Mouse (Mus musculus): ENCODE results near the gene Cdc5l. TPM values are rescaled to one million over a fixed set of nuclear protein-coding genes. Genes with fewer than 3 reads are reported as not detected.
"Not testable (repeated sequence)": the region's sequence is repeated elsewhere in the genome, so short reads cannot be mapped to it uniquely, and the experiment has no call there.

Gene Cdc5l
- total and polyA plus RNA-seq, 3 experiments: 7.5 to 109 (median 78.5) TPM

DNA sequence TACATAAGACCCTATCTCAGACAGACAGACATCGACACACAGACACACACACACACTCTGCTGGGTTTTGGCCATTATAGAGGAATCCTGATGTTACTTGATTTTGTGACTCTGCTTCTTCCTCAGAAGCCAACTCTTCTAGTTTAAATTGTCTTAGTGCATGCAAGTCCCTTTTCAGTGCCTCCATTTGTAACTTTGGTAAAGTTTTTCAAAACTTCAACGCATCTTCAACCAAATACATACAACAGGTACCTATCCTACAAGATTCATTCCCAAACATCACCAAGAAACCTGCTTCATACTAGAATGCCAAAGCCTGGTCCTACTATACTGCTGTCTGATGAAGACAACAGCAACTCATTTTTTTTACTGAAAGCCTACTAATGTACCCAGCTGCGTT lies 1.5 kb downstream of the Cdc5l start:
- peaks cover 31% of the 10 kb centered on the region for H3K4me1 ChIP-seq (ENCODE audit: insufficient read depth, low read depth, low read length)
- peaks cover 16% of the 10 kb centered on the region for H3K36me3 ChIP-seq (replicated peaks)
- H3K4me3 ChIP-seq (ENCODE audit: low read depth, low read length): peak overlapping the region; percentile 95
- H3K9me3 ChIP-seq (replicated peaks): no peaks in the 10 kb centered on the region
- H3K27me3 ChIP-seq (ENCODE audit: insufficient read depth, low read length): no peaks in the 10 kb centered on the region
- DNase-seq (ENCODE audit: low spot score) (no peak), ATAC-seq (ENCODE audit: extremely low read depth, insufficient number of reproducible peaks, low FRiP score, poor library complexity, severe bottlenecking) (no peak)
- TF ChIP-seq GATA2 (IDR thresholded peaks at IDR 0.05; ENCODE audit: borderline replicate concordance, low read depth, low read length): no peak
- no peak for TF ChIP-seq POLR2AphosphoS5 (IDR thresholded peaks at IDR 0.05; ENCODE audit: insufficient replicate concordance, low read depth, low read length)
- no peak for TF ChIP-seq GATA1 (IDR thresholded peaks at IDR 0.05; ENCODE audit: borderline replicate concordance, low read length)
- no peak for TF ChIP-seq TAL1 (conservative IDR thresholded peaks at IDR 0.05; ENCODE audit: low read depth, low read length)
- TF ChIP-seq CTCF (IDR thresholded peaks at IDR 0.05; ENCODE audit: low read depth, low read length): no peak

DNA sequence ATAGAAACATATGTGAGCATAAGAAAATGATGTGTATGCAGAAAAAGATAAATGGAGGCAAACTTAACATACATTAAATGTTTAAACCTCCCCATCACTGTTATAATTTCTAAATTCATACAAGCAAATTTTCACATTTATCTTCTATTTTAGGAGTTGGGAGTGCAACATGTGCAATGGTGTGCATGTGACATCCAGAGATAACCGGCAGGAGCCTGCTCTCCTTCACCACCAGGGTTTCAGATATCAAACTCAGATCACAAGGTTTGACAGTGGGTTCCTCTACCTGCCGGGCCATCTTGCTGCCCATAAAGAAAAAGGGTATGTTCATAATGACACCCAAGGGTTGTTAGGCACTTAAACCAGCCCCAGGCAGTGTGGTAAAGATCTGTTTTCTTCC lies 16.1 kb downstream of the Cdc5l start:
- H3K36me3 ChIP-seq (replicated peaks): peaks cover 86% of the 10 kb centered on the region
- TF ChIP-seq GATA2 (IDR thresholded peaks at IDR 0.05; ENCODE audit: borderline replicate concordance, low read depth, low read length) (no peak), CTCF (IDR thresholded peaks at IDR 0.05; ENCODE audit: low read depth, low read length) (no peak), GATA1 (IDR thresholded peaks at IDR 0.05; ENCODE audit: borderline replicate concordance, low read length) (no peak), TAL1 (conservative IDR thresholded peaks at IDR 0.05; ENCODE audit: low read depth, low read length) (no peak), POLR2AphosphoS5 (IDR thresholded peaks at IDR 0.05; ENCODE audit: insufficient replicate concordance, low read depth, low read length) (no peak)
- DNase-seq (ENCODE audit: low spot score) (no peak), ATAC-seq (ENCODE audit: extremely low read depth, insufficient number of reproducible peaks, low FRiP score, poor library complexity, severe bottlenecking) (no peak; the same call in 1 of the 2 replicates)
- no peaks in the 10 kb centered on the region for H3K27me3 ChIP-seq (ENCODE audit: insufficient read depth, low read length)
- H3K4me3 ChIP-seq (ENCODE audit: low read depth, low read length): no peak overlapping the region
- no peaks in the 10 kb centered on the region for H3K9me3 ChIP-seq (replicated peaks)
- peaks cover 10% of the 10 kb centered on the region for H3K4me1 ChIP-seq (ENCODE audit: insufficient read depth, low read depth, low read length)

DNA sequence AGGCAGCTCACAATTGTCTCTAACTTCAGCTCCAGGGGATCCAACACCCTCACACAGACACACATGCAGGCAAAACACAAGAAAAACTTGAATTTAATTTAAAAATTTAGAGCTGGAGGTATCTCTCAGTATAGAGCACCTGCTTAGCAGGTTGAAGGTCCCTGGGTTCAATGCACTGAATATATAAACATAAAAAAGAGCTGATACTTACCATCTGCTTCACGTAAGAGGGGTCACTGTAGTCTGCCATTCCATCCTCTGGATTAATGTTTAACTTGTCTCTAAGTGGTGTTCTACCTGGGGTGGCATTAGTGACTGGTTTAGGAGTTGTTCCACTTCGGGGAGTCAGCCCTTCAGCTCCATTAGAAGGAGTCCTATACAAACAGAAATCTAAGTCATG lies 21.9 kb downstream of the Cdc5l start:
- peaks cover 93% of the 10 kb centered on the region for H3K36me3 ChIP-seq (replicated peaks)
- DNase-seq (ENCODE audit: low spot score); H3K4me3 ChIP-seq (ENCODE audit: low read depth, low read length); ATAC-seq (ENCODE audit: extremely low read depth, insufficient number of reproducible peaks, low FRiP score, poor library complexity, severe bottlenecking); H3K9me3 ChIP-seq (replicated peaks); H3K4me1 ChIP-seq (ENCODE audit: insufficient read depth, low read depth, low read length); H3K27me3 ChIP-seq (ENCODE audit: insufficient read depth, low read length): not testable (repeated sequence)

DNA sequence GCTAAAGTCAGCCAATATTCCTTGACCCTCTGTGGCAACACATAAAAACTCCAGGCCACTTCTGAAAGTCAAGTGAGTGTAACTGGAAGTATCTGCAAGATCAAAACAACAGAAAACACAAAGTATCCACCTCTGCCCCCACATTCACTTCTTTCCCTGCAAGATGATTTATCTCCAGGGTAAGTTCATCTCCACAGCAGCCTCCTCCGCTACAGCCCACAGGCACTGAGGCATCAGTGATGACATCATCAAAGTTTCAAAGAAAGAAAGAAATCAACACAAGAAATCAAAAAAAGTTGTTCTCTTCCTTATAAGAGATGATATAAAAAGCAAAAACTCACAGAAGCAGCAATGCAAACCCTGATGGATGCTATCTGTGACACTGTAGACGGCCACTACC lies 24.8 kb downstream of the Cdc5l start:
- Histone ChIP-seq H3K4me1 (ENCODE audit: insufficient read depth, low read depth, low read length) (no peaks in the 10 kb centered on the region; the same call in 1 of the 2 replicates), H3K36me3 (replicated peaks) (peaks cover 92% of the 10 kb centered on the region), H3K27me3 (ENCODE audit: insufficient read depth, low read length) (no peaks in the 10 kb centered on the region), H3K9me3 (replicated peaks) (no peaks in the 10 kb centered on the region), H3K4me3 (ENCODE audit: low read depth, low read length) (no peak overlapping the region)
- no peak for DNase-seq (ENCODE audit: low spot score)
- TF ChIP-seq TAL1 (conservative IDR thresholded peaks at IDR 0.05; ENCODE audit: low read depth, low read length): no peak
- TF ChIP-seq GATA2 (IDR thresholded peaks at IDR 0.05; ENCODE audit: borderline replicate concordance, low read depth, low read length): no peak
- no peak for TF ChIP-seq GATA1 (IDR thresholded peaks at IDR 0.05; ENCODE audit: borderline replicate concordance, low read length)
- no peak for TF ChIP-seq CTCF (IDR thresholded peaks at IDR 0.05; ENCODE audit: low read depth, low read length)
- no peak for TF ChIP-seq POLR2AphosphoS5 (IDR thresholded peaks at IDR 0.05; ENCODE audit: insufficient replicate concordance, low read depth, low read length)
- ATAC-seq (ENCODE audit: extremely low read depth, insufficient number of reproducible peaks, low FRiP score, poor library complexity, severe bottlenecking): no peak

DNA sequence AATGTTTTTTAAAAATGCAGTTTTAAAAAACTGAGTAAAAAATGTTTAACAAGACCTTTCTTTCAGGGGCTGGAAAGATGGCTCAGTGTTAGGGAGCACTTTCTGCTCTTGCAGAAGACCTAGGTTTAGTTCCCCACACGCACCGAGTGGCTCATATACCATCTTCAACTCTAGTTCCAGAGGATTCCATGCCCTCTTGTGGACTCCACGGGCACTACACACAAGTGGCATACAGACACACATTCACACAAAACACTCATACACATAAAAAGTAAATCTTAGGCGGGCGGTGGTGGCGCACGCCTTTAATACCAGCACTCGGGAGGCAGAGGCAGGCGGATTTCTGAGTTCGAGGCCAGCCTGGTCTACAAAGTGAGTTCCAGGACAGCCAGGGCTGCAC lies 27.3 kb downstream of the Cdc5l start:
- no peak for ATAC-seq (ENCODE audit: extremely low read depth, insufficient number of reproducible peaks, low FRiP score, poor library complexity, severe bottlenecking)
- H3K36me3 ChIP-seq (replicated peaks): peaks cover 90% of the 10 kb centered on the region
- H3K4me1 ChIP-seq (ENCODE audit: insufficient read depth, low read depth, low read length): no peaks in the 10 kb centered on the region; the same call in 1 of the 2 replicates
- no peak overlapping the region for H3K4me3 ChIP-seq (ENCODE audit: low read depth, low read length)
- TF ChIP-seq TAL1 (conservative IDR thresholded peaks at IDR 0.05; ENCODE audit: low read depth, low read length): no peak
- DNase-seq (ENCODE audit: low spot score): no peak
- no peaks in the 10 kb centered on the region for H3K27me3 ChIP-seq (ENCODE audit: insufficient read depth, low read length)
- H3K9me3 ChIP-seq (replicated peaks): no peaks in the 10 kb centered on the region

- Histone ChIP-seq H3K4me1 (ENCODE audit: insufficient read depth, low read depth, low read length) (no peaks in the 10 kb centered on the region; the same call in 1 of the 2 replicates), H3K36me3 (replicated peaks) (peaks cover 86% of the 10 kb centered on the region), H3K27me3 (ENCODE audit: insufficient read depth, low read length) (no peaks in the 10 kb centered on the region), H3K9me3 (replicated peaks) (no peaks in the 10 kb centered on the region), H3K4me3 (ENCODE audit: low read depth, low read length) (no peak overlapping the region)
- no peak for TF ChIP-seq CTCF (IDR thresholded peaks at IDR 0.05; ENCODE audit: low read depth, low read length)
- ATAC-seq (ENCODE audit: extremely low read depth, insufficient number of reproducible peaks, low FRiP score, poor library complexity, severe bottlenecking) (peak; percentile 45), DNase-seq (ENCODE audit: low spot score) (no peak)
Measured at GRCm38 (mm10) chr17:45403207-45403606, 30.3 kb downstream of the Cdc5l start.

DNA sequence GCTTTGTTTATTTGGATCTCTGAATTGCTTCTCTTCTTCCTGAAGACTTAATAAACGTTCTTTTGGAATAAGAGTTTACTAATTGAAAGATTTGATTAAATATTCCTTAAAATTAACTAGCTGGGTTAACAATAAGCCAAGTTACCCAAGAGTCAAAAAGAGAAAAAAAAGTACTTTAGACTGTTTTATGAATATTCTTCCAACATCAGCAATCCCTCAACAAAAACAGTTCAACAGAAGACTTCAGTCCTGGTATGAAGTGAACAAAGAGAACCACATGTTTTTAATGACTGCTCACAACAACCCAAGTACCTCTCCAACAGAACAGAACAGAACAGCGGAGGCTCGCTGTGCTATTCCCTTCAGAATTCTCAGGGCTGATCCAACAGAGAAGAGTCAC lies 30.9 kb downstream of the Cdc5l start:
- DNase-seq (ENCODE audit: low spot score) (no peak), ATAC-seq (ENCODE audit: extremely low read depth, insufficient number of reproducible peaks, low FRiP score, poor library complexity, severe bottlenecking) (no peak)
- no peak overlapping the region for H3K4me3 ChIP-seq (ENCODE audit: low read depth, low read length)
- no peak for TF ChIP-seq CTCF (IDR thresholded peaks at IDR 0.05; ENCODE audit: low read depth, low read length)
- no peak for TF ChIP-seq POLR2AphosphoS5 (IDR thresholded peaks at IDR 0.05; ENCODE audit: insufficient replicate concordance, low read depth, low read length)
- no peak for TF ChIP-seq TAL1 (conservative IDR thresholded peaks at IDR 0.05; ENCODE audit: low read depth, low read length)
- TF ChIP-seq GATA1 (IDR thresholded peaks at IDR 0.05; ENCODE audit: borderline replicate concordance, low read length): no peak
- TF ChIP-seq GATA2 (IDR thresholded peaks at IDR 0.05; ENCODE audit: borderline replicate concordance, low read depth, low read length): no peak
- H3K27me3 ChIP-seq (ENCODE audit: insufficient read depth, low read length): no peaks in the 10 kb centered on the region
- no peaks in the 10 kb centered on the region for H3K9me3 ChIP-seq (replicated peaks)
- peaks cover 88% of the 10 kb centered on the region for H3K36me3 ChIP-seq (replicated peaks)
- H3K4me1 ChIP-seq (ENCODE audit: insufficient read depth, low read depth, low read length): no peaks in the 10 kb centered on the region; the same call in 1 of the 2 replicates
